Mouse (Mus musculus) forelimb bud, embryonic 11.5 days (tissue): ENCODE measurements around the gene Shq1.

ENCODE experiments used
- DNase-seq: peaks from one replicate; pipeline ENCODE4 v3.0.0-alpha.2; 2012; ENCODE audit warnings: low read depth, low spot score

Gene Shq1

DNA sequence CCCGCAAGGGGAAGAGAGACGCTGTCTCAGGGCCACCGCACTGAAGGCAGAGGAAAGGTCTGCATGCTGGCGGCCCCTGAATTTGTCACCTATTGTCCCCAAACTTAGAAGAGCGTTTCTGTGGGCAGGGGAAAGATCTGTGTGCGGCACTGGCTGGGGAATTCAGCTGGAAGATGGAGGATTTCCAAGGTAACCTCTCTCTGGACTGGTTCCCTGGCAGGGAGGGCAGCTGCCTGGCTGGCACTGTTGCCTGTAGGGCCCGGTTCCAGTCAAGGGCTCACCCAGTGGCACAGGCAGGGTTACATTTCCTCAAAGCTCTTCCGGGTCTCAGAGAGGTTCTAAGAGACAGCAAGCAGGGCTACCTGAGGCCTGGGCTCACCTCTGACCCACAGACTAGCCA is 138.6 kb downstream of the Shq1 start:
- DNase-seq, result no peak

DNA sequence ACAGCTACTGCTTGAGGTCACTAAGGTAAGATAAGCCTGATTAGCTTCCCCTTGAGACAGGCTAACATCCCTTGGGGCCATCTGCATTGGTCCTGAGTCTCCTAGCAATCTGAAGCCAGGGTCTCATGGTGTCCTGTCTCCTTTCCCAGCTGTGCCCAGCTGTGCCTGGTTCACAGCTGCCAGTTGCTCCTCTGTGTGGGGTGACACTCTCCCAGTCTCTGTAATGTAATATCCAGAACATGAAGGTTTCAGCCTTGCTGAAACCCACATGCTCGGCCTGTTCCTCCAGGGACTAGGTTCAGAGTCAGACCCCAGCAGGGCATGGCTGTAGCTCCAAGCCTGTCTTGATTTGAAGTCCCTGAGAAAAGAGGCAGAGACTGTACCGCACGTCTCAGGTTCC is 141.3 kb downstream of the Shq1 start:
- no peak for DNase-seq

GRCm38 (mm10) chr6:100528556-100528955 is 142.4 kb downstream of the Shq1 start:
- no peak for DNase-seq

GRCm38 (mm10) chr6:100527972-100528371 is 143.0 kb downstream of the Shq1 start:
- DNase-seq, result no peak

DNA sequence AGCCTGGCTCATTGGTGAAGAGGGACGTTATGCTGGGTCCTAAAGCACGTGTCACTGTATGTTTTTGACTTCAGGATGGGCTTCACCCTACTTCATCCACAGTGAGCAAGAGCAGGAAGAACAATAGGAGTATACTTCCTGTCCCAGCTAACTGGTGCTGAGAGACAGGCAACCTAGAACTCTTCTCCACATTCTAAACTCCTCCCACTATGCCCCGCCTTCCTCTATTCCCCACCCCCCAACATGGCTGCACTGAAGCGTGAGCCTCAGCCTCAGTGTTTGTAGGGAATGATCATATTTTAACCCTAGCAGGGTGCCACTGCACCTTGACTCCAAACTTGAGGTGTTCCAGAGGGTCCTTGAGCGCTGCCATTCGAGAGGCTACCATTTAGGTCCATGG is 143.8 kb downstream of the Shq1 start:
- no peak for DNase-seq

GRCm38 (mm10) chr6:100526066-100526465 is 144.9 kb downstream of the Shq1 start:
- no peak for DNase-seq

- no peak for DNase-seq
These were observed 145.5 kb downstream of the Shq1 start for GRCm38 (mm10) chr6:100525496-100525895.

DNA sequence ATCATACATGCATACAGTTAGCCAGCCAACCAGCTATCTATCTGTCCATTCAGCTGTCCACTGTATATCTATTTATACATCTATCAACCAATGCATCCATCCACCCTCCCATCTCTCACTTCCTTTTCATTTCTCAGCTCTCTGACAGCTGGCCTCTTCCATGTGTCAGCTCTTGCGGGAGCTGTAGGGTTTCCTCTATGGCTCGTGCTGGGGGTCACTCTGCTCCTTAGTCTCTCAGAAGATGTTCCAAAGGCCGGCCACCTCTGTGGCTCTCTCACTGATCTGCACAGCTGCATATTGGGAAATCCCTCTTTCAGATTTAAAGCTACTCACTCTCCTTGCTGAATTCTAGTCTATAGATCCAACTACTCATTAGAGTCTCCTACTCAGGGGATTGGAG is 148.5 kb downstream of the Shq1 start:
- no peak for DNase-seq

DNA sequence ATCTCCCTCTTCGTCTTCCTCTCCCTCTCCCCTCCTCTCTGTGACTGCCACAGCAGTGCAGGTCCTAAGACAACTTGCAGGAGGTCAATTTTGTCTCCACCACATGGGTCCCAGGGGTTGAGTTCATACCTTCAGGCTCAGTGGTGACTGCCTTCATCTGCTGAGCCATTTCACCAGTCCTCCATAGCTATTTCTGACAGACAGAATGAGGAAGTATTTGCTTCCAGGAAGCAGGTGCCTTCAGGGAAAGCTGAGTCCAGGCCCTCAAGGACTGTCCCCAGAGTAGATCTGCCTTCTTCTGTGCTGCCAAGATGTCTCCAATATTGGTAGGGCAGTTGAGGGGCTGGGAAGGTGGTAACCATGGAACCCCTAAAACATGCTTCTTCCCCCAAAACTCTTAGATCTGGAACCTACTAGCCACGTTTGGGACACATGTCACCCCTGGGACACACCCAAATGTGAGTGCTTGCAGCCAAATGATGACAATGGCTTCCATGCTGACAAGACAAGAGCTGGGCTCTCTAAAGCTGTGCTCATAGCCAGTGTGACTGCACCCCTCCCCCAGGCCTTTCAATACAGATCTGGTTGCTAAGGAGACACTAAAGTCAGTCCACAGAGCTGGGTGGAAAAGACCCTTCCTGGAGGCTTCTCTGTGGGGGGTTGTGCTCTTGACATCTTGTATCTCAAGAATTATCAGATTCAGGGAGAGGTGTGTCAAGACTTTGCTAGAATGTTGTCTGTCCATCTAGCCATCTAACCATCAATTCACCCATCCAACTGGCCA is 149.2 kb downstream of the Shq1 start:
- no peak for DNase-seq

- DNase-seq, result no peak
These were observed 150.3 kb downstream of the Shq1 start for GRCm38 (mm10) chr6:100520558-100521099.

DNA sequence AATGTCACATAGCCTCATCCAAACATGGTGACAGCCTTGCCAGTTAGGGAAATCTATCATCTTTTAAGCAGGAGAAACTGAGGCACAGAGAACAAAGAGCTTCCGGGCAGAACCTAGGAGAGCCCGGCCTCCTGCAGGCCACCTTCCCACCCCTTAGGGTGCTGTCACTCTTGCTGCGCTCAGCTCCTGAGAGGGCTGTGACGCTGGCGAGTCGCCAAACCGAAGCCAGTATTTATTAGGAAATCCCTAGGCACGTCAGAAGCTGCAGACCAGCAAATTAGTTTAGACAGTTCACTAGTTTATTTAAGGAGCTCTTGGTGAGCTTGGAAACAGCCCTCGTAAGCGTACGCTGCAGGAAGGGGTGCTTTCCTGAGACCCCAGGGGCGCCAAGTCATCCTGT is 151.1 kb downstream of the Shq1 start:
- DNase-seq, result no peak
